Mouse (Mus musculus): ENCODE data around the gene Aif1. TPM values are rescaled to one million over a fixed set of nuclear protein-coding genes. Genes with fewer than 3 reads are reported as not detected.

Gene Aif1
- total and polyA plus RNA-seq, 2 experiments, result 1.6 to 13.3 TPM

GRCm38 (mm10) chr17:35147922-35148639, 27.8 kb downstream of the Aif1 start:
- no peak for DNase-seq (ENCODE audit: extremely low read depth, low read depth, low spot score)
- H3K27me3 ChIP-seq (ENCODE audit: control insufficient read depth, insufficient read depth, low read length), result no peaks in the 10 kb centered on the region
- no peaks in the 10 kb centered on the region; the same call in 1 of the 2 replicates for H3K4me1 ChIP-seq (ENCODE audit: control insufficient read depth, insufficient read depth, low read length)
- no peak for TF ChIP-seq CTCF (IDR thresholded peaks at IDR 0.05; ENCODE audit: low read depth, low read length)
- TF ChIP-seq POLR2A (IDR thresholded peaks at IDR 0.05; ENCODE audit: extremely low read depth, insufficient read depth, low read length), result no peak
- no peak overlapping the region for H3K4me3 ChIP-seq (ENCODE audit: insufficient read depth, low read depth, low read length)
- H3K9ac ChIP-seq (ENCODE audit: low read depth, low read length), result no peak overlapping the region
- H3K36me3 ChIP-seq (ENCODE audit: control insufficient read depth, insufficient read depth, low read length), result peaks cover 75% of the 10 kb centered on the region
- H3K27ac ChIP-seq (replicated peaks; ENCODE audit: insufficient read depth, low read depth, low read length), result 0 out of 2 replicates have a peak overlapping the region, but pooled peaks have one; percentile 39
- H3K79me2 ChIP-seq (ENCODE audit: control insufficient read depth, insufficient read depth, low read length), result no peaks in the 10 kb centered on the region
- WGBS, result 63% methylated on average over 5 of the region's 5 CpGs

GRCm38 (mm10) chr17:35147348-35147747, 28.5 kb downstream of the Aif1 start:
- no peaks in the 10 kb centered on the region for H3K79me2 ChIP-seq (ENCODE audit: control insufficient read depth, insufficient read depth, low read length)
- H3K27ac ChIP-seq (replicated peaks; ENCODE audit: insufficient read depth, low read depth, low read length), result no peak overlapping the region
- H3K4me1 ChIP-seq (ENCODE audit: control insufficient read depth, insufficient read depth, low read length), result no peaks in the 10 kb centered on the region; the same call in 1 of the 2 replicates
- H3K9ac ChIP-seq (ENCODE audit: low read depth, low read length), result no peak overlapping the region
- no peak for DNase-seq (ENCODE audit: extremely low read depth, low read depth, low spot score)
- H3K4me3 ChIP-seq (ENCODE audit: insufficient read depth, low read depth, low read length), result no peak overlapping the region
- H3K27me3 ChIP-seq (ENCODE audit: control insufficient read depth, insufficient read depth, low read length), result no peaks in the 10 kb centered on the region
- 78% methylated on average over 3 of the region's 3 CpGs for WGBS
- H3K36me3 ChIP-seq (ENCODE audit: control insufficient read depth, insufficient read depth, low read length), result peaks cover 76% of the 10 kb centered on the region
- TF ChIP-seq CTCF (IDR thresholded peaks at IDR 0.05; ENCODE audit: low read depth, low read length) (no peak), POLR2A (IDR thresholded peaks at IDR 0.05; ENCODE audit: extremely low read depth, insufficient read depth, low read length) (no peak)

- H3K27me3 ChIP-seq (ENCODE audit: control insufficient read depth, insufficient read depth, low read length), result no peaks in the 10 kb centered on the region
- no peak overlapping the region for H3K4me3 ChIP-seq (ENCODE audit: insufficient read depth, low read depth, low read length)
- H3K27ac ChIP-seq (replicated peaks; ENCODE audit: insufficient read depth, low read depth, low read length), result no peak overlapping the region
- peaks cover 73% of the 10 kb centered on the region for H3K36me3 ChIP-seq (ENCODE audit: control insufficient read depth, insufficient read depth, low read length)
- TF ChIP-seq CTCF (IDR thresholded peaks at IDR 0.05; ENCODE audit: low read depth, low read length) (no peak), POLR2A (IDR thresholded peaks at IDR 0.05; ENCODE audit: extremely low read depth, insufficient read depth, low read length) (no peak)
- H3K4me1 ChIP-seq (ENCODE audit: control insufficient read depth, insufficient read depth, low read length), result no peaks in the 10 kb centered on the region; the same call in 1 of the 2 replicates
- WGBS, result 93% methylated on average over 5 of the region's 5 CpGs
- DNase-seq (ENCODE audit: extremely low read depth, low read depth, low spot score), result no peak
- H3K9ac ChIP-seq (ENCODE audit: low read depth, low read length), result no peak overlapping the region
- no peaks in the 10 kb centered on the region for H3K79me2 ChIP-seq (ENCODE audit: control insufficient read depth, insufficient read depth, low read length)
These were observed 29.7 kb downstream of the Aif1 start for GRCm38 (mm10) chr17:35146139-35146538.

- Histone ChIP-seq H3K27me3 (ENCODE audit: control insufficient read depth, insufficient read depth, low read length) (no peaks in the 10 kb centered on the region), H3K4me1 (ENCODE audit: control insufficient read depth, insufficient read depth, low read length) (0 out of 2 replicates have a peak, but pooled peaks cover 1% of the 10 kb centered on the region), H3K79me2 (ENCODE audit: control insufficient read depth, insufficient read depth, low read length) (peaks cover 9% of the 10 kb centered on the region; the same call in 1 of the 2 replicates), H3K4me3 (ENCODE audit: insufficient read depth, low read depth, low read length) (no peak overlapping the region), H3K36me3 (ENCODE audit: control insufficient read depth, insufficient read depth, low read length) (peaks cover 60% of the 10 kb centered on the region), H3K9ac (ENCODE audit: low read depth, low read length) (no peak overlapping the region), H3K27ac (replicated peaks; ENCODE audit: insufficient read depth, low read depth, low read length) (no peak overlapping the region)
- 77% methylated on average over 6 of the region's 6 CpGs for WGBS
- TF ChIP-seq CTCF (IDR thresholded peaks at IDR 0.05; ENCODE audit: low read depth, low read length) (no peak), POLR2A (IDR thresholded peaks at IDR 0.05; ENCODE audit: extremely low read depth, insufficient read depth, low read length) (no peak)
- DNase-seq (ENCODE audit: extremely low read depth, low read depth, low spot score), result no peak
These were observed 33.9 kb downstream of the Aif1 start for GRCm38 (mm10) chr17:35141971-35142370.

- H3K79me2 ChIP-seq (ENCODE audit: control insufficient read depth, insufficient read depth, low read length), result peaks cover 17% of the 10 kb centered on the region; the same call in 1 of the 2 replicates
- no peaks in the 10 kb centered on the region for H3K27me3 ChIP-seq (ENCODE audit: control insufficient read depth, insufficient read depth, low read length)
- peaks cover 49% of the 10 kb centered on the region for H3K36me3 ChIP-seq (ENCODE audit: control insufficient read depth, insufficient read depth, low read length)
- no peak for DNase-seq (ENCODE audit: extremely low read depth, low read depth, low spot score)
- H3K4me3 ChIP-seq (ENCODE audit: insufficient read depth, low read depth, low read length), result no peak overlapping the region
- H3K9ac ChIP-seq (ENCODE audit: low read depth, low read length), result no peak overlapping the region
- TF ChIP-seq POLR2A (IDR thresholded peaks at IDR 0.05; ENCODE audit: extremely low read depth, insufficient read depth, low read length), result no peak
- TF ChIP-seq CTCF (IDR thresholded peaks at IDR 0.05; ENCODE audit: low read depth, low read length), result no peak
- peaks cover 5% of the 10 kb centered on the region for H3K4me1 ChIP-seq (ENCODE audit: control insufficient read depth, insufficient read depth, low read length)
- 80% methylated on average over 16 of the region's 16 CpGs for WGBS
- H3K27ac ChIP-seq (replicated peaks; ENCODE audit: insufficient read depth, low read depth, low read length), result no peak overlapping the region
These were observed 35.3 kb downstream of the Aif1 start for GRCm38 (mm10) chr17:35140490-35140996.

- peaks cover 17% of the 10 kb centered on the region; the same call in 1 of the 2 replicates for H3K79me2 ChIP-seq (ENCODE audit: control insufficient read depth, insufficient read depth, low read length)
- H3K9ac ChIP-seq (ENCODE audit: low read depth, low read length), result no peak overlapping the region
- H3K27ac ChIP-seq (replicated peaks; ENCODE audit: insufficient read depth, low read depth, low read length), result no peak overlapping the region
- TF ChIP-seq CTCF (IDR thresholded peaks at IDR 0.05; ENCODE audit: low read depth, low read length), result no peak
- no peak for TF ChIP-seq POLR2A (IDR thresholded peaks at IDR 0.05; ENCODE audit: extremely low read depth, insufficient read depth, low read length)
- DNase-seq (ENCODE audit: extremely low read depth, low read depth, low spot score), result no peak
- H3K4me1 ChIP-seq (ENCODE audit: control insufficient read depth, insufficient read depth, low read length), result peaks cover 5% of the 10 kb centered on the region
- WGBS, result 89% methylated on average over 3 of the region's 3 CpGs
- H3K36me3 ChIP-seq (ENCODE audit: control insufficient read depth, insufficient read depth, low read length), result peaks cover 38% of the 10 kb centered on the region
- H3K4me3 ChIP-seq (ENCODE audit: insufficient read depth, low read depth, low read length), result no peak overlapping the region
- H3K27me3 ChIP-seq (ENCODE audit: control insufficient read depth, insufficient read depth, low read length), result no peaks in the 10 kb centered on the region
These were observed 36.6 kb downstream of the Aif1 start for GRCm38 (mm10) chr17:35139269-35139668.

Data from liver, adult 2 months (tissue).